8 mouse cellular contexts compared by ENCODE assay signal in genomic region chr6:118373294-118373693, GRCm38 (mm10). TPM values are rescaled to one million over a fixed set of nuclear protein-coding genes. Genes with fewer than 3 reads are reported as not detected.
DNase-seq lines count a peak whose midpoint lies in the region; ATAC-seq and TF ChIP-seq lines count a peak whose summit lies in the region.

No protein-coding gene starts in this region.

- no peaks in the 10 kb centered on the region for H3K9me3 ChIP-seq in heart, embryonic 11.5 days (replicated peaks; ENCODE audit: control insufficient read depth, low read length)
- no peaks in the 10 kb centered on the region for H3K9me3 ChIP-seq in embryonic facial prominence, embryonic 11.5 days (replicated peaks; ENCODE audit: control insufficient read depth, low read length)

- no peak overlapping the region for H3K4me2 ChIP-seq in heart, embryonic 11.5 days
- no peak overlapping the region for H3K4me2 ChIP-seq in embryonic facial prominence, embryonic 11.5 days (ENCODE audit: low read depth, low read length)

- DNase-seq in heart, adult 2 months: peak; percentile 36 to 60
- peak; percentile 29 to 37 for DNase-seq in B cell, adult 2 months
- DNase-seq in adrenal gland, adult 2 months: peak; percentile 54
- peak; percentile 38 for DNase-seq in embryonic facial prominence, embryonic 11.5 days (ENCODE audit: low spot score)
- peak; percentile 21 for DNase-seq in layer of hippocampus, adult 9-10 months (ENCODE audit: low spot score)
- peak; percentile 61 for DNase-seq in mesoderm, embryonic 11.5 days (ENCODE audit: low read depth, low spot score)

- no peaks in the 10 kb centered on the region for H3K36me3 ChIP-seq in heart, adult 2 months (ENCODE audit: control insufficient read depth, insufficient read depth, low read length)
- no peaks in the 10 kb centered on the region for H3K36me3 ChIP-seq in heart, embryonic 11.5 days (ENCODE audit: control insufficient read depth, insufficient read depth, low read length)
- no peaks in the 10 kb centered on the region for H3K36me3 ChIP-seq in embryonic facial prominence, embryonic 11.5 days (replicated peaks; ENCODE audit: control insufficient read depth, insufficient read depth, low read depth, low read length)

- no peaks in the 10 kb centered on the region for H3K79me2 ChIP-seq in heart, adult 2 months (replicated peaks; ENCODE audit: control insufficient read depth, insufficient read depth, low read length)

- intact Hi-C loops in heart, adult 2 months (cut with DNase I): no loop called here

- 44% methylated on average over 5 of the region's 5 CpGs for WGBS in heart, adult 2 months
- 39% methylated on average over 5 of the region's 5 CpGs for WGBS in heart, embryonic 11.5 days (ENCODE audit: insufficient replicate concordance)
- WGBS in embryonic facial prominence, embryonic 11.5 days: 43% methylated on average over 5 of the region's 5 CpGs

- no peaks in the 10 kb centered on the region for H3K4me1 ChIP-seq in heart, adult 2 months (ENCODE audit: control insufficient read depth, insufficient read depth, low read length)
- no peaks in the 10 kb centered on the region for H3K4me1 ChIP-seq in heart, embryonic 11.5 days (ENCODE audit: control insufficient read depth, insufficient read depth, low read length)
- no peaks in the 10 kb centered on the region for H3K4me1 ChIP-seq in embryonic facial prominence, embryonic 11.5 days (ENCODE audit: control insufficient read depth, insufficient read depth, low read length)

- no peak for TF ChIP-seq EP300 in heart, adult 2 months (IDR thresholded peaks at IDR 0.05; ENCODE audit: insufficient read depth, low read depth, low read length)

- TF ChIP-seq POLR2A in heart, adult 2 months (IDR thresholded peaks at IDR 0.05; ENCODE audit: insufficient read depth, low read depth, low read length): no peak

- H3K27ac ChIP-seq in heart, adult 2 months: no peak overlapping the region
- H3K27ac ChIP-seq in heart, embryonic 11.5 days (ENCODE audit: low read depth, low read length): no peak overlapping the region
- no peak overlapping the region for H3K27ac ChIP-seq in embryonic facial prominence, embryonic 11.5 days (replicated peaks; ENCODE audit: low read depth, low read length)

- no peak overlapping the region for H3K9ac ChIP-seq in heart, adult 2 months (ENCODE audit: low read depth, low read length)
- H3K9ac ChIP-seq in heart, embryonic 11.5 days (ENCODE audit: low read depth, low read length): no peak overlapping the region
- no peak overlapping the region for H3K9ac ChIP-seq in embryonic facial prominence, embryonic 11.5 days (replicated peaks; ENCODE audit: low read length)

- no peak overlapping the region for H3K4me3 ChIP-seq in heart, adult 2 months
- H3K4me3 ChIP-seq in heart, embryonic 11.5 days (ENCODE audit: low read depth, low read length): no peak overlapping the region
- no peak overlapping the region for H3K4me3 ChIP-seq in embryonic facial prominence, embryonic 11.5 days (ENCODE audit: low read depth, low read length)

- peak; percentile 72 for TF ChIP-seq CTCF in heart, adult 2 months (IDR thresholded peaks at IDR 0.05)

- peaks cover 2% of the 10 kb centered on the region for H3K27me3 ChIP-seq in heart, adult 2 months (ENCODE audit: control insufficient read depth, insufficient read depth, low read length)
- H3K27me3 ChIP-seq in heart, embryonic 11.5 days (ENCODE audit: control insufficient read depth, insufficient read depth, low read length): peaks cover 15% of the 10 kb centered on the region
- H3K27me3 ChIP-seq in embryonic facial prominence, embryonic 11.5 days (ENCODE audit: control insufficient read depth, insufficient read depth, low read length): no peaks in the 10 kb centered on the region

- ATAC-seq in heart, embryonic 11.5 days (replicated peaks; ENCODE audit: insufficient number of reproducible peaks, low FRiP score, low TSS enrichment): no peak
- ATAC-seq in embryonic facial prominence, embryonic 11.5 days (replicated peaks; ENCODE audit: insufficient number of reproducible peaks, low FRiP score, low TSS enrichment, low read depth): no peak
- no peak for ATAC-seq in monocyte, adult 5-6 weeks (replicated peaks; ENCODE audit: insufficient number of reproducible peaks, low FRiP score, low TSS enrichment, poor library complexity, severe bottlenecking)

RNA-seq across cellular contexts. Expression of gene Bms1, which starts 46.0 kb away (rescaled TPM):
- total RNA-seq in heart, adult 2 months (2021): 10 to 100 TPM; 19.3 to 22.4 TPM
- 3.9 and 7.0 TPM in 2 replicates for polyA plus RNA-seq in heart, adult 2 months (2012; rRNA removed)
- 25.1 and 31.6 TPM in 2 replicates for polyA plus RNA-seq in heart, embryonic 11.5 days (2014; fragmentation: Nextera tagmentation; extraction: Ambion mirVana)
- 10 to 100 TPM; 25.6 to 26.2 TPM for total RNA-seq in adrenal gland, adult 2 months (2021)
- 1.3 and 1.4 TPM in 2 replicates for polyA plus RNA-seq in adrenal gland, adult 2 months (2012; rRNA removed)
- 53.3 and 54.3 TPM in 2 replicates for polyA plus RNA-seq in embryonic facial prominence, embryonic 11.5 days (2014; fragmentation: Nextera tagmentation; extraction: Ambion mirVana)
- total RNA-seq in monocyte, adult 5-6 weeks (2017): 68.3 to 102 TPM (median 77.0 TPM) in 3 replicates
